Mouse (Mus musculus) cerebellum, adult 9-11 months (tissue): Measurements from ENCODE around the gene Zdbf2.
"Not testable (repeated sequence)": the region's sequence is repeated elsewhere in the genome, so short reads cannot be mapped to it uniquely, and the experiment has no call there.

Source experiments
- DNase-seq: peaks from one replicate; pipeline ENCODE4 v3.0.0; 2022

The Zdbf2 gene

DNA sequence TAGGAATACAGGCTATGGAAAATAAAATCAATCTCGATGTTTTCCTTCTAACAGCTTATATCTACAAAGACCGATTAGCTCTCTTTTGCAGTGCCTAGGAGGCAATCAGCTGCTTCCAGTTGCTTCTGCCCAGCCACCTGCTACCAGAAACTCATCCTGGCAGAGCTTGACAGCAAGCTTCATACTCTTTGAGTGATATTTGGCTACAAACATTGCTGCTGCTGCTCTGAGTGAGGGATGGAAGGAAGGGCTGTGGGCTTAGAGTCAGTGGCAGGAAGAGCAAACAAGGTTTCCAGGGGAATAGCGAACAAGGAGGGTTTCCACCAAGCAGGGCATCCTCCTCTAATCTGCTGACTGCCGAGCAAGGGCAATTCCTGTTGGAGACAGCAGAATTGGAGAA is 7.6 kb upstream of the Zdbf2 start:
- no peak for DNase-seq

DNA sequence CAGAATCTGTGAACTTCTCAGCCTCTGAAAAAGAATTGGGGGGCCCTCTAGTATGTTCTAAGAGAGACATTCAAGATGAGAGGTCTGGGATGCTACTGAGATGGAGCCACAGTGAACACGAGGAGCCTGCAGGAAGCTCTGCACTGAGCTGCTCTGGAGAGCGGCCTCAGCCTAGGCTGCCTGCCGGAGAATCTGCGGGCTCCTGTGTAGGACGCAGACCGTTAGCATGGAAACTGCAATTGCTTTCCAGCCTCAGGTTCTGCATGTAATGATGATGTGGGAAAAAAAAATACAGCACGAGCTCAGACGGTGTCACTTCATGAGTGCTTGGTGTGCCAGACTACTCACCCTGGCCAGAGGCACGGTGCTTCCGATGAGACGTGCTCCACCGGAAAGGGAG is 6.9 kb upstream of the Zdbf2 start:
- no peak for DNase-seq

DNA sequence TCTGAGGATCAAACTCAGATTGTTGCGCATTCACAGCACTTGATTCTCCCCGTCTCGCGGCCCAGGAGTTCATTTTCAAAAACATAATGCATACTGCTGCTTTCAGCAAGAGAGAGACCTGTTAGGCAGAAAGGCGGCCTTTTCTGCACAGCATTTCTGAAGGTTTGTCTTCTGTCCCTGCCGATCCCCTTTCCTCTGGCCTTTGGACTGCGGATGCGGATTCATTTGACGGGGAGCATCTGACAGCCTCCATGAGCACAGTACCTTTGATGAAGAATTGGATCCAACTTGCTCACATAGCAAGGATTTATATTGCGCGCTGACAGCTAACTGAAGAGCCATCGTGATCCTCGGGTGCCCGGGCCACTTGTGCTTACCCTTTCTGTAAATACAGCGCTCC is 6.3 kb upstream of the Zdbf2 start:
- no peak for DNase-seq

DNA sequence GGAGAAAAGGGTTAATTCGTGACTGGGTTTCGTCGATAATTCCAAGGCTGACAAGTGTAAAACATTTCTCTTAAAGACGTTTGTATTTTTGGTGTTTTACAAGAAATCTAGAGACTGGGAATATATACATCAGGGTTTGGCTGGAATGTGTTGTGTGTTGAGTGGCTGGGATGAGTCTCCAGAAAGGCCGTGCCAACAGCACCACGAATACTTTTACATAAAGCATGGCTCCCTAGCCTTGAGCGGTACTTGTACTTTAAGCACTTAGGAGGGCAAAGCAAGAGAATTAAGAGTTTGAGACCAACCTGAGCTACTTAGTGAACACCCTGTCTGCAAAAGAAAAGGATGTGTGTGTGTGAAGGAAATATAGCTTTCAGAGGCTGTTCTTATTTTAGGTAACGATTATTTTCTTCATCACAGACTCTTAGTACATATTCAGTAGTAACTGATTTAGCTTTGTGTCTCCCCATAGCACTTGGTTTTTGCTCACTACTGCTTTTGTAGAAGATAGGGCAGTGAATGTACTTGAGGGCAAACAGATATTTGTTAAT is 865 bp upstream of the Zdbf2 start:
- no peak for DNase-seq

DNA sequence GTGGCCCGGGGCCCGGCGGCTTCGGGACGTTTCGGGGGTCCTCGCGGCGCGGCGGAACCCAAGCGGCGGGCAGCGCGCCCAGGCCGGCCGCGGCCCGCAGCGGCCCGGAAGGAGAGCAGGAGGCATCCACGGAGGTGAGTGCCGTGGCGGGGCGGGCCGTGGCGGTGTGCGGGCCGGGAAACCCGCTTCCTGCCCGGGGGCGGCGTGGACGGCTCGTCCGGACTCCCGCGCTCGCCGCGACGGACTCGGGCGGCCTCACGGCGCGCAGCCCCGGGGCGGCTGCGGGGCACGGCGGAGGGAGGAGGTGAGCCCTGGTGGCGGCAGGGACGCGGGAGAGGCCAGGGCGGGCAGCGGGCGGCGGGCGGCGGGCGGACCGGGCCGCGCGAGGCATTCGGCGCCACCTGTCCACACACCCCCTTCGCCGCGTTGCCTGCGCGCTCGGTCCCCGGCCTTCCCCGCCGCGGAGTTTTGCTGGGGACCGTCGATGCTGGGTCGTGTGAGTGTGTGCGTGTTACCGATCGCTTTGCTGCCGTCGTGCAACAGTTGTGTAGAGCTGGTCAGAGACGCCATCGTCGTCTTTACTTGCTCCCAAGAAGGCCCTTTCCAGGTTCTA is 380 bp downstream of the Zdbf2 start:
- DNase-seq = no peak

DNA sequence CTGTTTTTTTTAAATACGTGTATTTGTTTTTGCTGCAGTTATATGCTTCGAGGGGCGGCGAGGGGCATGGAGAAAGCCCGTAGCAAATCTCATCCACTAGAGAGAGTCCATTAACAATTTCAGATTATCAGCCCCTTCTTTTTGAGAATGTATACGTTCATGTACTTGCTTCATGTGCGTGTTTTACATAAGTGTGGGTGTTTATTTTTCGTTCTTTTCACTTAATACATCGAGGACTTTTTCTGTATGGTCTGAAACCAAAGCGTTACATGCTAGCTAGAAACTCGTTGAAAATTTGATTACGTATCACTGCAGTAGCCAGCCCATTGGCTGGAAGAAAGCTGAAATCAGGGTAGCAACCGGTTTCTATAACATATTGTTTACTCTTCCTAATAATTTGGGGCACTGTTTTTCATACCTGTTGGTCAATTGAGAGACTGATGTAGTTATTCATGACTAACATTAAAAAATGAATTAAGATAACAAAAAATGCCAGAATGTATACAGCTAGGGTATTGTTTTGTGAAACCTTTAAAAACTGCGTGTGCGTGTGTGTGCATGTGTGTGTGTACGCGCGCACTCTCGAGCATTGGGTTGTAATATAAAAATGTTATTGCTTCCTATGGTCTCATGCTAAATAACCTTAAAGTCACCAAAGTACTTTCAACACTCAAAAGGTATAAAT is 1.1 kb downstream of the Zdbf2 start:
- no peak for DNase-seq

DNA sequence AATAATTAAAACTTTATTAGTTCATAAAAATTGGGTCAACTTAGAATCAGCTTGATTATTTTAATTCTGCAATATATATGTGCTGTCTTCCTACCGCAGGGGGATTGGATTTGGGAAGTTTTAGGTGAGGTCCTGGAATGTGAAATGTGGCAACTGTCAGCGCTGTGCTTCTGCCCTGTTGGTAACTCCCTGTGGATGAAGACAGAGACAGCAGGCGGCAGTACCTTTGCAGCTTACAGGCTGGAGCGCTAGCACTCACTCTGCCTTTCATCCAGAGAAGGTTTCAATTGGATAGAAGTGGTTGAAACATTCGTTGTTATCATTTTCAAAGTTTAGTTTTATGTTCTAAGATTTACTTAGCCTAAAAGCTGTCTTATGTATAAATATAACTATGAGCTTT is 5.0 kb downstream of the Zdbf2 start:
- DNase-seq = no peak

DNA sequence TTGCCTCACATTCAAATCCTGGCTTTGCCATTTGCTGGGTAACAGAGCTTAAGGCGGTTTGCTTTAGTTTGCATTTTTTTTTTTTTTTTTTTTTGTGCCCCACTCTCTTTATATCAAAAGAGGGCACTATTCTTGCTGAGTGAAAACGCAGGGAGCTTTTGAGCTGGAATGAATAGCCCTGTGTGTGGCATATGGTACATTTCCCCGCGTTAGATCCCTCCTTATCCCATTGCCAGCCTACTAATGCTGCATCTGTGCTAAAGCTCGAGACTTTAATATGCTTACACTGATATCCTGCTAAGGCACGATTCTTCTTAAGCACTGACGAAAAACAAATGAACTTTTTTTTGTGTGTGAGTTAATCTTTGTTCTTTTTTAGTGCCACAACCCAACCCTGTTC is 20.9 kb downstream of the Zdbf2 start:
- no peak for DNase-seq

DNA sequence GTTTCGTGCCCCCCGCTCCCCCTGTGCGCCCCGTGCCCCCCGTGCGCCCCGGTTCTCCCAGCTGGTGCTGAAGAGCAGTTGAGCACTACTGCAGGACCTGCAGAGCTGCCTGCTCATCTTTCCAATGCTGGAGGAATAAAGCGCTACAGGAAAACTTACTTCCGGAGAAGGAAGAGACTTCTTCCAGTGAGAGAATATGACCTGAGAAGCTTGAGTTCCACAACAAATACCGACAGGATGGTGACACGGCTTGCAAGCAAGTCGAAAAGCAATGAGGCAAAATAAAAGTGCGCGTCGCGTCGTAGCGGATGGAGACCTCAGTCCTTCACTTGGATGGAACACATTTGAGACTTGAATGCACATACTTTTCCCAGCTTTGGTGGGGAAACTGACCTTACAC is 36.6 kb downstream of the Zdbf2 start:
- no peak for DNase-seq

DNA sequence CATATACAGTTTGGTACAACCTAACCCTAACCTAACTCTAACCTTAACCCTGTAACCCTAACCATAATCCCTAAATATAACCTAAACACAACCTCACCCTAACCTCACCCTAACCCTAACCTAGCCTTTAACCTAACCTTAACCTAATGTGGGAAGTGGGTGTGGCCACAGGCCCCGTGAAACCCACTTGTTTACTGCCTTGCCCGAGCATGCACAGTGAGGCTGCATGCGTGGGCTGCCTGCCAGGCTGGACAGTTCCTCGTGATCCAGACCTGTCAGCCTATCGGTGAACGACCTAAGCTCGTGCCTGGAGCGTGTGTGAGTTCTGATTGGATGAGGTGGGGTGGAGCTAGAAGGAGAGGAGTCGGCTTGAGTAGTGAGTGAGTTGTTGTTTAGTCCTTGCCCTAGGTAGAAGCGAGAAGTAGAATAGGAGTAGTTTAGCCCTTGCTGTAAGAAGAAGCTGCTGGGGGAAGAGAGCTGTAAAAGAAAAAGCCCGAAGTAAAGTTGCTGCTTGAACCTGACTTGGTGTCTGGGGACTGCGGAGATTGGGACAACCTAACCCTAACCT is 50.6 kb downstream of the Zdbf2 start:
- DNase-seq = not testable (repeated sequence)
